Mouse (Mus musculus) midbrain, embryonic 16.5 days (tissue): ENCODE measurements at regions not wholly inside any gene's neighbourhood (a gene's known extent, or its start where the extent isn't known, plus 50 kb on each side); places are given as distances from the start of the nearest gene placed in this dataset.

Experiments
- ATAC-seq: fragments of 200-750 bp; cut with Nextera tagmentation; 2 replicates; pipeline ENCODE4 v1.8.0; 2017; ENCODE audit warnings: moderate TSS enrichment
- H3K27ac ChIP-seq: fragments of 300-500 bp; sonication (generic); 2 replicates; pipeline ENCODE4 v1.5.1; 2014; ENCODE audit warnings: mild to moderate bottlenecking, low read length, mixed read lengths
- H3K27me3 ChIP-seq: fragments of 300-500 bp; sonication (generic); 2 replicates; pipeline ENCODE4 v1.6.1; 2014; ENCODE audit warnings: low read depth, low read length, mixed read lengths; ENCODE audit not compliant: control insufficient read depth, insufficient read depth
- H3K36me3 ChIP-seq: fragments of 300-500 bp; sonication (generic); 2 replicates; pipeline ENCODE4 v1.6.1; 2014; ENCODE audit warnings: mild to moderate bottlenecking, low read length, moderate library complexity, mixed read lengths; ENCODE audit not compliant: control insufficient read depth, insufficient read depth
- H3K4me1 ChIP-seq: fragments of 300-500 bp; sonication (generic); 2 replicates; pipeline ENCODE4 v1.6.1; 2014; ENCODE audit warnings: mild to moderate bottlenecking, low read length, mixed read lengths; ENCODE audit not compliant: control insufficient read depth, insufficient read depth
- H3K4me2 ChIP-seq: fragments of 300-500 bp; sonication (generic); 2 replicates; pipeline ENCODE4 v1.6.1; 2014; ENCODE audit warnings: mild to moderate bottlenecking, low read length, mixed read lengths
- H3K4me3 ChIP-seq: fragments of 300-500 bp; sonication (generic); 2 replicates; pipeline ENCODE4 v1.5.1; 2014; ENCODE audit warnings: low read depth, mild to moderate bottlenecking, low read length, moderate library complexity, mixed read lengths
- H3K9ac ChIP-seq: fragments of 300-500 bp; sonication (generic); 2 replicates; pipeline ENCODE4 v1.6.1; 2014; ENCODE audit warnings: low read depth, low read length, mixed read lengths
- H3K9me3 ChIP-seq: fragments of 300-500 bp; sonication (generic); replicated peaks from 2 replicates; pipeline ENCODE4 v1.6.1; 2014; ENCODE audit warnings: mild to moderate bottlenecking, low read length, mixed read lengths; ENCODE audit not compliant: control insufficient read depth, poor library complexity, severe bottlenecking
- WGBS: fragments of 180-500 bp; shearing (Covaris S2); extraction: QIAGEN DNeasy Blood & Tissue Kit; methylation state at CpG from one replicate; pipeline ENCODE4 v1.1.7; 2014; 5-methylcytosine and 5-hydroxymethylcytosine counted together

DNA sequence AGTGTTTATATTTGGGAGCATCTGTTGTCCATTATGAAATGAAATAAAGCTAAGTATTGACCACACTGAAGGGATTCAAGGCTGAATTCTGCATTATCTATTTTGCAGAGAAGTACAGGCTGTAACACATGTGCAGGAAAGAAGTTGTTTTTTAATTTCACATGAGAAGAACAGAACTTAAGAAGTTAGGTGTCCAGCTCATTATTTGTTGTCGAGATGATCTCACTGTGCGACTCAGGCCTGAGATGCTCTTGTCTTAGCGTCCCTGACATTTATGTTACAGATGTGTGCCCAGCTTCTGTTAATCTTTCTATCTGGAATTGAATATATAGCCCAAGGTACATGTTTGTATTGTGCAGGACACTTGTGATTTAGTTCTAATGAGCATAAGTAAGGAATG, 112.0 kb upstream of the Hmgn3 start:
- ATAC-seq: no peak
- WGBS: 83% methylated on average over 3 of the region's 3 CpGs
- Histone ChIP-seq H3K27me3 (no peaks in the 10 kb centered on the region), H3K9ac (no peak overlapping the region), H3K4me3 (no peak overlapping the region), H3K27ac (no peak overlapping the region), H3K9me3 (no peaks in the 10 kb centered on the region), H3K4me2 (no peak overlapping the region), H3K4me1 (no peaks in the 10 kb centered on the region), H3K36me3 (no peaks in the 10 kb centered on the region)

DNA sequence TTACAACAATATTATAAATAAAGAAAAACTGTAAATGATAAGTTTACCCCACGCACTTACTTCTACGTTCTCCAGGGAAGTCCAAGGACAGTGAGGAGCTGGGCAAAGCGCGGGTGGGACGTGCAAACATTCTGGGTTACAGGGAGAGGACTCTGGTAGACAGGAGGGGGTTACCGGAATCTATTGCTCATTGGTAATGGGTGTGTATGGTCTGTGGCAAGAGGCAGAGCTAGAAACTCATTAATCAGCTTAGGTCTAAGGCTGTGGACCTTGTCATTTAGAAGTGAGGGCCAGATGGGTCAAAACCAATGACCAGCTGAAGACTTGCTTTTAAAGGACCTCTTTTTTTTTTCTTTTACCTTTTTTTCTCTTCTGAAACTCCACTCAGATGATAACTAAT, 107.9 kb upstream of the Hmgn3 start:
- Histone ChIP-seq H3K9ac (no peak overlapping the region), H3K4me3 (no peak overlapping the region), H3K27me3 (no peaks in the 10 kb centered on the region), H3K4me1 (no peaks in the 10 kb centered on the region), H3K4me2 (no peak overlapping the region), H3K36me3 (no peaks in the 10 kb centered on the region), H3K27ac (no peak overlapping the region), H3K9me3 (no peaks in the 10 kb centered on the region)
- no peak for ATAC-seq
- WGBS: 97% methylated on average over 6 of the region's 6 CpGs

DNA sequence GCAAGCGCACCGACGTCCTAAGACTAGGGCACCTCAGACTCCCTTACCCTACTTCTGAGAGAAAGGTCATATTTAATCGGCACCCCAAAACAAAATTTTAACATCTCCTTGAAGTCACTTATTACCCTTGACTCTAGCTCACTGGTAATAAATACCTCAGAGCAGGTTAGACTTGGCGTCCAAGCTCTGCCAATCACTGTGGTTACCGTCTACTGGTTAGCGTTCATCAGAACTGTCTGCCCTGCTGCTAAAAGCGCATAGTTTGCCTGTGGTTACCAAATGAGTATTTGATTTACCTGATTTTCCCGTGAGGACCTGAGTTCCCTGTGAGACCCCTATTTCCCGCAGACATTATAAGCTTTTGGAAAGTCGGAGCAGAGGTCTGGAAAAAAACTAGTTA, 107.3 kb upstream of the Hmgn3 start:
- no peak overlapping the region for H3K27ac ChIP-seq
- H3K4me1 ChIP-seq: no peaks in the 10 kb centered on the region
- no peaks in the 10 kb centered on the region for H3K36me3 ChIP-seq
- H3K9me3 ChIP-seq: no peaks in the 10 kb centered on the region
- ATAC-seq: no peak
- H3K4me3 ChIP-seq: no peak overlapping the region
- H3K27me3 ChIP-seq: no peaks in the 10 kb centered on the region
- 90% methylated on average over 11 of the region's 11 CpGs for WGBS
- no peak overlapping the region for H3K9ac ChIP-seq
- no peak overlapping the region for H3K4me2 ChIP-seq

DNA sequence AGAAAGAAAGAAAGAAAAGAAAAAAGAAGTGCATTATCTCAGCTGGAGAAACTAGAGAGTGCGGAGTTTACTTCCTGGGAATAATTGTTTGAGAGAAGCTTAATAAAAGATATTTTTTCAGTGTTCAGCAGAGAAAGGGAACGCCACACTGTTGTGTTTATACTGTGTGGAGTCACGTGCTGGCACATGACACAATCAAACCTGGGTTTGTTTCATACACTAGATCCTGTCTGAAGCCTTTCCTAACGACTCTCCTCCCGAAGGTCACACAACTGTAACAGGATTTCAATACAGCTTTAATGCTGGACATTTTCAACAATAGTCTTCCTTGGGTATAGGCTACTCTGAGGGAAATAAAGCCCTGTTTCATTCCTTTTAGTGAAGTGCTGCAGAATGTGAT, 105.3 kb upstream of the Hmgn3 start:
- no peaks in the 10 kb centered on the region for H3K36me3 ChIP-seq
- no peak overlapping the region for H3K27ac ChIP-seq
- H3K4me2 ChIP-seq: no peak overlapping the region
- 51% methylated on average over 5 of the region's 5 CpGs for WGBS
- no peak for ATAC-seq
- no peaks in the 10 kb centered on the region for H3K4me1 ChIP-seq
- H3K27me3 ChIP-seq: no peaks in the 10 kb centered on the region
- H3K9ac ChIP-seq: no peak overlapping the region
- no peaks in the 10 kb centered on the region for H3K9me3 ChIP-seq
- H3K4me3 ChIP-seq: no peak overlapping the region

DNA sequence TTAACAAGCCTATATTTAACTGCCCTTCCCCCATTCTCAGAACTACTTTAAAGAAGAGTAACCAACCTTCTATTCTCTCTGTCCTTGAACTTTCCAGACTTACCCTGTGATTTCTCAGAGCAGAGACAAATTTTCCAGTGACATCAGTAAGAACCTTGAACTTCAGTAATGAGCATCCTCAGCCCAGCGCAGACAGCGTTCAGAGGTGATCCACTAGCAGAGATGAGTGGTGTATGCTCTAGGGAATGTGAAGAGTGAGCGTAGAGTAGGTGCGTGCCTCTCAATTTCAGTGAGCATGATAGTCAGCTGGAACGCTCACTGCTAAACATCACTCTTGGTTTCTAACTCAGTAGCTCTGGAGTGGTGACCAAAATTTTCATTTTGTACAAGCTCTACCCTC, 103.4 kb upstream of the Hmgn3 start:
- Histone ChIP-seq H3K36me3 (no peaks in the 10 kb centered on the region), H3K9ac (no peak overlapping the region), H3K4me3 (no peak overlapping the region), H3K9me3 (no peaks in the 10 kb centered on the region), H3K4me1 (no peaks in the 10 kb centered on the region), H3K27ac (no peak overlapping the region), H3K27me3 (no peaks in the 10 kb centered on the region), H3K4me2 (no peak overlapping the region)
- WGBS: 94% methylated on average over 5 of the region's 5 CpGs
- ATAC-seq: no peak

DNA sequence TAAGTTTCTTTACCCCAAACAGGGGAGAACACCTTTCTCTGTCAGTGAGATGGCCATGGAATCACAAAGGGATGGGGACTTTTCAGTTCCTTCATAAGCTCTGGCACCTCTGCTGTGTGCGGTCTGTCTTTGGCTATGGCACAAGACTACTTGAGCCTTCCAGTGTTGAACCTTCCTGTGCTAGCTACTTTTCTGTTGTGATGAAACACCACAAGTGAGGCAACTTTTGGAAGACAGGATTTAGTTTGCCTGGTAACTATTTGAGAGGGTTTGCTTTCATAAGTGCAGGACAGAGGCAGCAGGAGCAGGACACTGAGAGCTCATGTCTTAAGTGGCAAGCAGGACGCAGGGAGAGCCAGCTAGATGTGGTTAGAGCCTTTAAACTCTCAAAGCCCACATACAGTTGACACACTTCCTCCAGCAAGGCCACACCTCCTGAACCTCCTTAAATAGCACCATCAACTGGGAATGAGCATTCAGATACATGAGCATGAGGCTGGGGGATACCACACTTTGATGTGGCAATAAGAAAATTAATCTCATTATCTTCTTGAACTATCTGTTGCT, 101.8 kb upstream of the Hmgn3 start:
- WGBS: 96% methylated on average over 2 of the region's 2 CpGs

DNA sequence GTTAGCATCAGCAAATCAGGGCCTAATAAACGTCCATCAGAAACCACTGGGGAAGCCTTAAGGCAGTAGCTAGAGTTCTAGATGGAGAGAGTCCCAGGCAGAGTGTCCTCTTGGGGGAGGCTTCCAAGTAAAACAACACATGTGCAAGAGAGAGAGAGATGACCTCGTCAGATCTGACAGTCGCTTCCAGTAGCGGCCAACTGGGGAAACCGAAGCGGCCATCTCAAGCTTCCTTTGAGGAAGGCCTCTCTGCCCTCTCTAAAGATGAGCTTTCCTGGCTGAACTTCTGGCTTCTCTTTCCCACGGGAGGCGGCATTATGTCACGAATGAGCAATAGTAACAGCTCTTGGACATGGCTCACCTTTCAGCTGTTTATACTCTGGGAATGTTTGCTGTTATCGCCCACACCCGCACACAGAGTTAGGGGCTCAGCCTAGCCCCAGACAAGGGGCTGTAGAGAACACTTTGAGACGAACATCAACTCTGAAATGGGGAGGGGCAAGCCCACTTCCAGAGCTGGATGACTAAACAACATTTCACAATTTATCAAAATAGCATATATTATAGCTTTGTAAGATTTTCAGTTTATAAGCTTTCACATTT, 100.7 kb upstream of the Hmgn3 start:
- 87% methylated on average over 12 of the region's 12 CpGs for WGBS

More for the DNA sequence above, 101.8 kb upstream of the Hmgn3 start:
- Histone ChIP-seq H3K4me1 (no peaks in the 10 kb centered on the region), H3K4me2 (no peak overlapping the region), H3K9me3 (no peaks in the 10 kb centered on the region), H3K27me3 (no peaks in the 10 kb centered on the region), H3K4me3 (no peak overlapping the region), H3K27ac (no peak overlapping the region), H3K9ac (no peak overlapping the region), H3K36me3 (no peaks in the 10 kb centered on the region)
- ATAC-seq: no peak

DNA sequence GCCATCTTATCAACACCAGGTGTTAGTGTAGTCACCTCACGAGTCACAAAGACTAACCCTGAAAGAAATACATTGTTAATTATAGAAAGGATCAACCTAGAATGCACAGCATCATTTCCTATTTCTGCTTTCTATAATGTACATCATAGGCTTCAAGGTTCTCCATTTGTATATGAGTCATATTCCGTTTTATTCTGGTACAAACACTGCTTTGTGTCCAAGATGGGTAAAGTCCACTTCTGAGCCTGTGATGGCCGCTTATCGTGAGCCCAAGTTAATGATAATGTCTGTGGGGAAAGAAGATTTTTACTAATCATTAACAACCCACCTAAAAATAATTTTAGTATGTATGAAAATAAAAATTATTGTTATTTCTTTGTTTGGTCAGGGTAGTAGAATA, 94.6 kb upstream of the Hmgn3 start:
- ATAC-seq: no peak
- Histone ChIP-seq H3K36me3 (no peaks in the 10 kb centered on the region), H3K4me1 (no peaks in the 10 kb centered on the region), H3K4me2 (no peak overlapping the region), H3K4me3 (no peak overlapping the region), H3K27ac (no peak overlapping the region), H3K9me3 (no peaks in the 10 kb centered on the region), H3K9ac (no peak overlapping the region), H3K27me3 (no peaks in the 10 kb centered on the region)
- WGBS: 93% methylated on average over 4 of the region's 4 CpGs

More for the DNA sequence above, 100.7 kb upstream of the Hmgn3 start:
- H3K4me1 ChIP-seq: no peaks in the 10 kb centered on the region
- no peak overlapping the region for H3K4me3 ChIP-seq
- H3K4me2 ChIP-seq: no peak overlapping the region
- no peak overlapping the region for H3K9ac ChIP-seq
- H3K36me3 ChIP-seq: no peaks in the 10 kb centered on the region
- no peaks in the 10 kb centered on the region for H3K27me3 ChIP-seq
- no peak overlapping the region for H3K27ac ChIP-seq
- no peak for ATAC-seq
- H3K9me3 ChIP-seq: no peaks in the 10 kb centered on the region

DNA sequence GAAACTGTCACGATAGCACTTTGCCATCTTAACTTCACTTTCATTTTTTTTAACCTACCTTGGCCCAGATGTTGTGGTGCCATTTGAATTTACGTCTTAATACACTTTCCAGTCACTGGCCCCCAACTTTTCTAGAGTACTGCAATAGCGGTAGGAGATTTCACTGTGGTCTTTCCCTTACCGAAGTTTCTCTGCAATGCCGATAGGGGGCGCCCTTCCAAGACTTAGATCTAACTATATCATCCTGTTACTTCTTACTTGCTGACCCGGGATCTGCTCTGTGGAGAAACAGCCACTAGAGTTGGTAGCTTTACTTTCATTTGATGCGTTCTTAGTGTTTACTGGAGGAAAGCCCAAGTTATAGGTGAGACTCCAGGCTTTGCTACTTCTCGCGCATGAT, 92.6 kb upstream of the Hmgn3 start:
- Histone ChIP-seq H3K27ac (no peak overlapping the region), H3K4me2 (no peak overlapping the region), H3K9me3 (no peaks in the 10 kb centered on the region), H3K4me1 (no peaks in the 10 kb centered on the region), H3K9ac (no peak overlapping the region), H3K27me3 (no peaks in the 10 kb centered on the region), H3K36me3 (no peaks in the 10 kb centered on the region), H3K4me3 (no peak overlapping the region)
- 84% methylated on average over 10 of the region's 10 CpGs for WGBS
- ATAC-seq: no peak
